Mouse (Mus musculus): ENCODE results near the gene Orm3.
A peak's percentile ranks its signal among the peaks of the same experiment; 100 is the strongest.

The Orm3 gene

GRCm38 (mm10) chr4:63403040-63403959, 47.3 kb downstream of the Orm3 start, which contains the start of gene Akna:
Gene Akna (minus strand): TSS chr4:63403354.
- DNase-seq, result peak; percentile 96

- DNase-seq, result peak; percentile 65
Observed at GRCm38 (mm10) chr4:63404205-63404604, 48.2 kb downstream of the Orm3 start.

DNA sequence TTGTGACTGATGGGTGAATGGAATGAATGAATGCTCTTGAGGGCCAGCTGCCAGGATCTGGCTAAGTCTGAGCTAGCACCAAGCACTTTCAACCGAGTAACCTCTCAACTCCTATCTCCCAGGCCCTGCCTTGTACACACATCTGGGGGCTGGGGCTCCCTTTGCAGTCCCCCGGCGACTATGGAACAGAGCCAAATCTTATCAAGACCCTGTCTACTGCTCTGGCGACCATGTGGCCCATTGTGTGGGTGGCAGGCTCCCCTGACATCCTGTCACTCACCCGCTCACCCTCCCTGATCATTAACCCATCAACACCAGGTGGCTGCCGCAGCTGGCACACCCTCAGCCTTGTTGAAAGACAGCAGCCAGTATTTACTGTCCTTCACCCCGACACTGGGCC, 49.1 kb downstream of the Orm3 start:
- peak; percentile 57 for DNase-seq

GRCm38 (mm10) chr4:63405683-63406082, 49.7 kb downstream of the Orm3 start:
- peak; percentile 20 for DNase-seq

- peak; percentile 10 for DNase-seq
Observed at GRCm38 (mm10) chr4:63408247-63408646, 52.3 kb downstream of the Orm3 start.

- peak; percentile 77 for DNase-seq
Observed at GRCm38 (mm10) chr4:63408649-63409048, 52.7 kb downstream of the Orm3 start.
